Mouse (Mus musculus) CH12.LX (cell line): ENCODE data around the gene Unc119b.

Experiments used
- CHD1 ChIP-seq: IDR thresholded peaks from 2 replicates; pipeline ENCODE4 v1.6.1; 2012; ENCODE audit warnings: low read depth, low read length, improper control_type of control experiment, inconsistent platforms
- CHD2 ChIP-seq: IDR thresholded peaks from 2 replicates; pipeline ENCODE4 v1.6.1; 2011; ENCODE audit warnings: low read length, improper control_type of control experiment
- CTCF ChIP-seq, 2 experiments: IDR thresholded peaks in 1 of 2; conservative IDR thresholded peaks in 1 of 2; 2 replicates each; pipeline ENCODE4 v1.5.1; 2011 to 2012; ENCODE audit warnings: low read depth in 2 of 2, low read length in 2 of 2, improper control_type of control experiment in 1 of 2, inconsistent platforms in 1 of 2, mild to moderate bottlenecking in 1 of 2, moderate library complexity in 1 of 2
- EP300 ChIP-seq: IDR thresholded peaks from 2 replicates; pipeline ENCODE4 v1.6.1; 2011; ENCODE audit warnings: low read length, improper control_type of control experiment
- JUN ChIP-seq: IDR thresholded peaks from 2 replicates; pipeline ENCODE4 v1.6.1; 2011; ENCODE audit warnings: low read depth, mild to moderate bottlenecking, low read length, improper control_type of control experiment, moderate library complexity; ENCODE audit not compliant: insufficient read depth
- MYC ChIP-seq: IDR thresholded peaks from 2 replicates; pipeline ENCODE4 v1.6.1; 2011; ENCODE audit warnings: low read depth, mild to moderate bottlenecking, improper control_type of control experiment, low read length
- RAD21 ChIP-seq: IDR thresholded peaks from 2 replicates; pipeline ENCODE4 v1.6.1; 2011; ENCODE audit warnings: low read depth, mild to moderate bottlenecking, low read length, improper control_type of control experiment, moderate library complexity
- TBP ChIP-seq: conservative IDR thresholded peaks from 2 replicates; pipeline ENCODE4 v1.6.1; 2011; ENCODE audit warnings: low read depth, low read length, improper control_type of control experiment
- TCF12 ChIP-seq: IDR thresholded peaks from 2 replicates; pipeline ENCODE4 v1.6.1; 2014; ENCODE audit warnings: low read depth, mild to moderate bottlenecking, inconsistent platforms, low read length, improper control_type of control experiment
- UBTF ChIP-seq: IDR thresholded peaks from 2 replicates; pipeline ENCODE4 v1.6.1; 2012; ENCODE audit warnings: low read depth, mild to moderate bottlenecking, inconsistent platforms, low read length, improper control_type of control experiment, moderate library complexity
- ZKSCAN1 ChIP-seq: IDR thresholded peaks from 2 replicates; pipeline ENCODE4 v1.6.1; 2012; ENCODE audit warnings: low read depth, inconsistent platforms, low read length, improper control_type of control experiment, borderline replicate concordance
- ZNF384 ChIP-seq: IDR thresholded peaks from 2 replicates; pipeline ENCODE4 v1.6.1; 2012; ENCODE audit warnings: low read depth, low read length, improper control_type of control experiment, inconsistent platforms

- TF ChIP-seq EP300, result no peak
- TF ChIP-seq RAD21, result no peak
- TF ChIP-seq ZNF384, result no peak
- TF ChIP-seq TBP, result no peak
- no peak for TF ChIP-seq MYC
- peak in 1 of 2 experiments; percentile 28; a peak in 2 of 4 replicates for TF ChIP-seq CTCF (conservative IDR thresholded peaks at IDR 0.05 in 1 of 2, IDR thresholded peaks at IDR 0.05 in 1 of 2; ENCODE audit: low read depth in 2 of 2, low read length in 2 of 2)
- TF ChIP-seq CHD1, result no peak
- no peak for TF ChIP-seq TCF12
- no peak for TF ChIP-seq JUN
- TF ChIP-seq CHD2, result no peak
- no peak for TF ChIP-seq ZKSCAN1
- no peak for TF ChIP-seq UBTF
Measured at GRCm38 (mm10) chr5:115129328-115129727, 5.4 kb downstream of the Unc119b start.
